Mouse (Mus musculus) frontal cortex, postnatal 36 days (tissue): ENCODE measurements around the gene Cox7a2l.

ENCODE experiments used
- DNase-seq, 2 experiments: peaks; one replicate each; pipeline ENCODE4 v3.0.0; 2022; ENCODE audit warnings: low spot score in 2 of 2

Gene Cox7a2l

GRCm38 (mm10) chr17:83517280-83518015 lies at the start of gene Cox7a2l:
Gene Cox7a2l, minus strand, starts transcription at chr17:83517330.
- DNase-seq: peak; percentile 52 to 82

GRCm38 (mm10) chr17:83565506-83565905 lies 48.4 kb upstream of the Cox7a2l start:
- no peak for DNase-seq

GRCm38 (mm10) chr17:83564119-83564820 lies 47.1 kb upstream of the Cox7a2l start:
- no peak for DNase-seq

- DNase-seq: peak in 1 of 2 experiments; percentile 33
Measured at GRCm38 (mm10) chr17:83563703-83564111, 46.6 kb upstream of the Cox7a2l start.

- DNase-seq: no peak
Measured at GRCm38 (mm10) chr17:83562153-83563010, 45.3 kb upstream of the Cox7a2l start.

GRCm38 (mm10) chr17:83559081-83559480 lies 42.0 kb upstream of the Cox7a2l start:
- no peak for DNase-seq

- DNase-seq: no peak
Measured at GRCm38 (mm10) chr17:83555836-83556235, 38.7 kb upstream of the Cox7a2l start.

DNA sequence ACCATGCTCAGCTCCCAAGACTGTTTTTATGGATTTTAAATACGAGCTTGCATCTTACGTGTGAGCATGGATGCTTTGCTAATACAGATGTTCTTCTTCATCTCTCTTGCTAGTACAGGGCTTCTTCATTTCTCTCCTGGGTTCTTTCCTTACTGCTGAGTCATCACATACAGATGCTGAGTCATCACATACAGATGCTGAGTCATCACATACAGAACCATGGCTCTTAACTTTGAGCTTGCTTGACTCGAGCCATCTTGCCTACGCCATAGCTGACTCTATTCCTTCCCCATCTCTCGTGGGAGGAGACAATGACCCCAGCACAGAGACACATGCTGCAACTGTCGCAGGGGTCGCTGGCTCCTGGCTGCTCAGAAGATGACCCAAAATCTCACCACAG lies 37.9 kb upstream of the Cox7a2l start:
- no peak for DNase-seq

DNA sequence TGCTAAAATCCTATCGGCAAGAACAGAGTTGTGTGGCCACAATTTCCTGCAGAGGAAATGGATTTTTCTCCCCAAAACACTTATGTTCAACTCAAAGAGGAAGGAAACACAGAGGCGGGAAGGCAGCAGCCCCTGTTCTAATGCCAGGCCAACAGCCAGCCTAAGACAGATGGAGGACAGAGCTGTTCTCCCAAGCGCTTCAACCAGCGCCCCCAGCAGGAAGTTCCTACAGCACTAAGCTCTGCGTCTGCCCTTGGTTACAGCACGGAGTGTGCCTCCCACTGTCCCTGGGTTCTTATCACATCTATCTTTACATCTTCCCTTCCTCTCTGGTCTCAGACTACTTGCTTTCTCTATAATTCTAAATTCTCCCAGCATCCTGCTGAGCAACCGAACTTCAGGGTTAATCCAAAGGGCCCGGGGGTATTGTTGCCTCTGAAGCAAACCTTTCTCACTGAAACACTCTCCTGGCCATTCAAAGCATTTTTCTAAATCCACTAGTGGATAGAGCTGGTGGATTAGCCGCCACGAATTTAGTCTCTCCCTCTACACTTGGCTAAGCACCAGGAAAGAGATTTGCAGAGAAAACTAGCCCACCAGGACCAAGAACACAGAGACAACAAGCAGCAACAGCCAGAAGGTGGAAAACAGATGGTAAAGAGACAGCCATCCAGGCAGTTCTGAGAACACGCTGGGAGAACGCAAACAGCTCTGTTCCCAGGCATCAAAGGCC lies 31.5 kb upstream of the Cox7a2l start:
- peak in 1 of 2 experiments; percentile 45 for DNase-seq

DNA sequence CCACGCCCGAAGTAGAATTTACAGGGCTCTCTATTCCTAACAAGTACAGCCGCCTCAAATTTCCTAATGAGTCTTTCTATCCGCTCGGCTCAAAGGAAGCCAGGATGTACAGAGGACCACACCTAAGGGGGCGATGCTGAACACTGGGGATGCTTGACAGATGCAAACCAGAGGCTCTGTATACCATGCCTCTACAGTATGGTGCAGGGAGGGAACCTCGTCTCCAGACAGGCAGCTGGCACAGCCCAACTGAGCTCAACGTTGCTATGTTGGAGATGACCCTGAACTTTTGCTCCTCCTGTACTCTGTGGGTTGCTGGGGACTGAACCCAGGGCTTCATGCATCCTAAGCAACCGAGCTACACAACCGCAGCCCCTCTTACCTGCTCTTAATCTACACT lies 30.0 kb upstream of the Cox7a2l start:
- no peak for DNase-seq

GRCm38 (mm10) chr17:83545756-83546742 lies 28.9 kb upstream of the Cox7a2l start:
- peak in 1 of 2 experiments; percentile 42 for DNase-seq

- no peak for DNase-seq
Measured at GRCm38 (mm10) chr17:83545259-83545658, 28.1 kb upstream of the Cox7a2l start.

DNA sequence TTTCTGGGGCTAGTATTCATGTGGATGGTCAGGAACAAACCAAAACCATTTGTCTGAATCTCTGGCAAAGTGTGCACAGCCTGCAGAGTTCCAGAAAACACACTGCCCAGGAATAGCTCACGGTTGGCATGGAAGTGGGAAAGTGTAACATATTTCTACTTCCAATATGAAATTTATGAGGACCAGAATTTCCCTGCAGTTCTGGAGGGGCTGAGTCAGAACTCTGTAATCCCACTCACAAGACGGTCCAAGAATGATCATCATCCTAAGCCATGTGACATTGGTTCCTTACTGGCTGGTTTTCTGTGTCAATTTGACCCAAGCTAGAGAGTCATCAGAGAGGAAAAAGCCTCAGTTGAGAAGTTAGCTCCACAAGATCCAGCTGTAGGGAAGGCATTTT lies 25.3 kb upstream of the Cox7a2l start:
- peak in 1 of 2 experiments; percentile 31 for DNase-seq

- no peak for DNase-seq
Measured at GRCm38 (mm10) chr17:83539262-83540037, 22.3 kb upstream of the Cox7a2l start.

DNA sequence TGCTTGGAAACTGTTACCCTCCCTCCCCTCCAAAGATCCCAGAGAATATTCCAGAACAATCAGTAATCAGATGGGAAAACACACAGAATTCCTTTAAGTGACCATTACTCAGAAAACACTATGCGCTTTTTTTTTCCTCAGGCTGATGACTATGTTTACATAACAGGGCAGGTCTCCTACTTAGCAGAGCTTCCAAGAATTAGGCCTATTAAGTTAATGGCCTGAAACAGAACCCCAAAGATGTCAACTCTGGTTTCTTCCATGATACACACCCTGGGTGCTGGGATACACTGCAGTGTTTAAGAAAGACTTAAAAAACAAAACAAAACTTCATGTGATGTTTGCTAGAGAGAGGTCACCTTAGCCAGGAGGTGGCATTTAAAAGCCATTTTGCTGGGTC lies 21.6 kb upstream of the Cox7a2l start:
- DNase-seq: no peak

DNA sequence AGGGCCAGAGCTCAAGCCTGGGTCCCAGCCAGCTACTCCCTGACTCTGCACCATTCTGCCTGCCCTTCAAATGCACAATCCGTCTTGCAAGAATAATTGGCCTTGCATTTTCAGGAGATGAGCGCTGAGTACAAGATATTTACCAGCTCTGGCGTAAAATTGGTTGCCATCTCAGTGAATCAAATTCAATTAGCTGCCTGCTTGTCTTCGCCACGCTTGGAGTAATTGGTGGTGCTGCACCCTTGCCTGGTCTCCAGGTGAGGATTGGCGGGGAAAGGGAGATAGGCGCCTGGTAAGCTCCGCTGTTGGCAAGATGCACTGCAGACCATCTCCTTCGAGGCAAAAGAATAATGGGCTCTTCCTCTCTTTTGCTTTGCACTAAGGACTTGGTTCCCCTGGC lies 21.0 kb upstream of the Cox7a2l start:
- DNase-seq: no peak

- no peak for DNase-seq
Measured at GRCm38 (mm10) chr17:83533150-83533549, 16.0 kb upstream of the Cox7a2l start.

- no peak for DNase-seq
Measured at GRCm38 (mm10) chr17:83527651-83528381, 10.7 kb upstream of the Cox7a2l start.
